Mouse (Mus musculus): ENCODE measurements around the gene Stat3. TPM values are rescaled to one million over a fixed set of nuclear protein-coding genes. Genes with fewer than 3 reads are reported as not detected.

The Stat3 gene
- total and polyA plus RNA-seq, 3 experiments = 25.7 to 249 (median 64.7) TPM

- Histone ChIP-seq H3K36me3 (ENCODE audit: control insufficient read depth in 1 of 2, insufficient read depth in 2 of 2, low read length in 2 of 2) (peaks cover 0 to 59% of the 10 kb centered on the region in 2 experiments; a peak in 2 of 4 replicates), H3K4me3 (ENCODE audit: control insufficient read depth in 1 of 2, insufficient read depth in 1 of 2, low read depth in 2 of 2, low read length in 2 of 2) (peak overlapping the region; percentile 69 to 94), H3K79me2 (ENCODE audit: control insufficient read depth, insufficient read depth, low read length, poor library complexity) (peaks cover 13% of the 10 kb centered on the region), H3K27me3 (ENCODE audit: control insufficient read depth in 1 of 2, insufficient read depth in 2 of 2, low read length in 2 of 2) (no peaks in the 10 kb centered on the region), H3K27ac (ENCODE audit: control insufficient read depth, low read depth, low read length) (peak overlapping the region; percentile 41), H3K4me1 (ENCODE audit: control insufficient read depth in 1 of 2, insufficient read depth in 2 of 2, low read length in 2 of 2) (peaks cover 22 to 43% of the 10 kb centered on the region in 2 experiments), H3K9me3 (replicated peaks; ENCODE audit: insufficient read depth, low read length) (no peaks in the 10 kb centered on the region), H3K9ac (ENCODE audit: control insufficient read depth, low read depth, low read length, poor library complexity, severe bottlenecking) (peak overlapping the region; percentile 63)
- peak; percentile 84 for DNase-seq (ENCODE audit: low read depth, low spot score)
- no peak for TF ChIP-seq TAL1 (IDR thresholded peaks at IDR 0.05; ENCODE audit: low read length)
- TF ChIP-seq UBTF (IDR thresholded peaks at IDR 0.05; ENCODE audit: borderline replicate concordance, insufficient read depth, low read depth, low read length) = no peak
- TF ChIP-seq USF1 (IDR thresholded peaks at IDR 0.05; ENCODE audit: low read depth, low read length) = no peak
- TF ChIP-seq CTCF (IDR thresholded peaks at IDR 0.05 in 2 of 3, conservative IDR thresholded peaks at IDR 0.05 in 1 of 3; ENCODE audit: control insufficient read depth in 1 of 3, insufficient read depth in 1 of 3, low read depth in 2 of 3, low read length in 3 of 3, poor library complexity in 1 of 3, severe bottlenecking in 1 of 3) = no peak
- no peak for TF ChIP-seq NRF1 (IDR thresholded peaks at IDR 0.05; ENCODE audit: insufficient read depth, low read depth, low read length, poor library complexity, severe bottlenecking)
- TF ChIP-seq GATA1 (IDR thresholded peaks at IDR 0.05; ENCODE audit: low read depth, low read length) = no peak; the same call in 1 of the 2 replicates
- TF ChIP-seq POLR2AphosphoS5 (IDR thresholded peaks at IDR 0.05; ENCODE audit: borderline replicate concordance, low read depth, low read length) = no peak
- no peak for TF ChIP-seq MAFK (IDR thresholded peaks at IDR 0.05; ENCODE audit: borderline replicate concordance, low read depth, low read length)
- TF ChIP-seq E2F4 (IDR thresholded peaks at IDR 0.05; ENCODE audit: borderline replicate concordance, low read depth, low read length) = no peak
- TF ChIP-seq CHD1 (IDR thresholded peaks at IDR 0.05; ENCODE audit: low read depth, low read length) = no peak
- TF ChIP-seq JUND (IDR thresholded peaks at IDR 0.05; ENCODE audit: low read depth, low read length) = no peak
- TF ChIP-seq ZMIZ1 (IDR thresholded peaks at IDR 0.05; ENCODE audit: low read depth, low read length) = no peak
- TF ChIP-seq NELFE (IDR thresholded peaks at IDR 0.05; ENCODE audit: low read depth, low read length) = peak; percentile 43
- peak; percentile 73 for TF ChIP-seq CHD2 (IDR thresholded peaks at IDR 0.05; ENCODE audit: low read length)
- peak; percentile 27; the same call in 1 of the 2 replicates for TF ChIP-seq KAT2A (conservative IDR thresholded peaks at IDR 0.05; ENCODE audit: low read depth, low read length)
- no peak; a peak in 1 of 4 replicates for TF ChIP-seq EP300 (IDR thresholded peaks at IDR 0.05; ENCODE audit: low read depth in 1 of 2, low read length in 2 of 2)
- TF ChIP-seq ZKSCAN1 (IDR thresholded peaks at IDR 0.05; ENCODE audit: low read depth, low read length) = no peak
- TF ChIP-seq MYC (IDR thresholded peaks at IDR 0.05; ENCODE audit: low read depth, low read length) = peak; percentile 74
- peak; percentile 32; the same call in 1 of the 2 replicates for TF ChIP-seq RCOR1 (IDR thresholded peaks at IDR 0.05; ENCODE audit: low read depth, low read length)
- no peak for TF ChIP-seq ZC3H11A (IDR thresholded peaks at IDR 0.05; ENCODE audit: low read depth, low read length)
- TF ChIP-seq SIN3A (IDR thresholded peaks at IDR 0.05; ENCODE audit: low read length) = peak; percentile 94
- TF ChIP-seq ZNF384 (IDR thresholded peaks at IDR 0.05; ENCODE audit: low read depth, low read length) = no peak
- TF ChIP-seq POLR2AphosphoS2 (IDR thresholded peaks at IDR 0.05; ENCODE audit: low read length) = no peak
- TF ChIP-seq ELF1 (IDR thresholded peaks at IDR 0.05; ENCODE audit: low read depth, low read length) = peak; percentile 83
- peak; percentile 81 for TF ChIP-seq MAX (IDR thresholded peaks at IDR 0.05; ENCODE audit: low read length)
- TF ChIP-seq SMC3 (IDR thresholded peaks at IDR 0.05; ENCODE audit: low read depth, low read length) = no peak
- TF ChIP-seq MEF2A (IDR thresholded peaks at IDR 0.05; ENCODE audit: extremely low read depth, insufficient replicate concordance, low read depth, low read length, poor library complexity, severe bottlenecking) = no peak
- TF ChIP-seq TCF12 (IDR thresholded peaks at IDR 0.05; ENCODE audit: low read depth, low read length) = peak; percentile 36; the same call in 1 of the 2 replicates
- TF ChIP-seq ETS1 (IDR thresholded peaks at IDR 0.05; ENCODE audit: low read depth, low read length) = peak; percentile 97
- no peak for TF ChIP-seq MYB (IDR thresholded peaks at IDR 0.05; ENCODE audit: low read depth, low read length)
- peak; percentile 71 for TF ChIP-seq HCFC1 (IDR thresholded peaks at IDR 0.05; ENCODE audit: low read depth, low read length)
- TF ChIP-seq USF2 (IDR thresholded peaks at IDR 0.05; ENCODE audit: borderline replicate concordance in 1 of 2, insufficient read depth in 1 of 2, low read depth in 1 of 2, low read length in 2 of 2) = no peak
- TF ChIP-seq TBP (IDR thresholded peaks at IDR 0.05; ENCODE audit: low read depth, low read length) = peak; percentile 54
- no peak for TF ChIP-seq RAD21 (IDR thresholded peaks at IDR 0.05; ENCODE audit: low read depth, low read length)
- no peak for TF ChIP-seq GABPA (IDR thresholded peaks at IDR 0.05; ENCODE audit: low read depth, low read length)
- 0 out of 2 replicates have a peak, but pooled peaks have one; percentile 30 for TF ChIP-seq BHLHE40 (IDR thresholded peaks at IDR 0.05; ENCODE audit: borderline replicate concordance, low read depth, low read length)
Observed at GRCm38 (mm10) chr11:100931254-100931921, 8.0 kb downstream of the Stat3 start.

Data from MEL (cell line).